ENCODE assay signal across 21 mouse cellular contexts in genomic region chr2:94217481-94217880, GRCm38 (mm10).
"Had no signal": no experiment of that assay in that cellular context is flagged by ENCODE, and none has a peak within 500 bp of the region (broad histone marks: within the 10 kb centered on the region; RNA-seq: fewer than 3 reads in every experiment).

No protein-coding gene starts in this region.

- H3K9ac ChIP-seq: liver, embryonic 14.5 days; lung, embryonic 15.5 days; midbrain, embryonic 12.5 days; neural tube, embryonic 13.5 days; neural tube, embryonic 15.5 days; stomach, embryonic 15.5 days had no signal

- ATAC-seq: lung, postnatal 0 days; midbrain, embryonic 16.5 days had no signal

- H3K4me3 ChIP-seq: lung, embryonic 15.5 days; midbrain, embryonic 10.5 days; midbrain, embryonic 12.5 days; myocyte; neural tube, embryonic 13.5 days; neural tube, embryonic 15.5 days; stomach, embryonic 15.5 days had no signal

- H3K27me3 ChIP-seq: lung, embryonic 15.5 days; midbrain, embryonic 12.5 days; neural tube, embryonic 13.5 days; neural tube, embryonic 15.5 days; stomach, embryonic 15.5 days had no signal

- DNase-seq: lung, adult 2 months; lung, postnatal 4 days; midbrain, embryonic 14.5 days; retina, postnatal 1 day; right cerebral cortex, adult 18-20 months; right cerebral cortex, postnatal 25 days; right cerebral cortex, postnatal 4 days; thymus, adult 2 months; thymus, postnatal 25 days; thymus, postnatal 4 days had no signal

- H3K27ac ChIP-seq: liver, embryonic 14.5 days; lung, embryonic 15.5 days; midbrain, embryonic 10.5 days; midbrain, embryonic 12.5 days; neural tube, embryonic 13.5 days; neural tube, embryonic 15.5 days; stomach, embryonic 15.5 days; stomach, postnatal 0 days had no signal

- H3K36me3 ChIP-seq: lung, embryonic 15.5 days; midbrain, embryonic 10.5 days; midbrain, embryonic 12.5 days; neural tube, embryonic 13.5 days; neural tube, embryonic 15.5 days; stomach, embryonic 15.5 days had no signal

- H3K9me3 ChIP-seq: lung, embryonic 15.5 days; midbrain, embryonic 10.5 days; midbrain, embryonic 12.5 days; neural tube, embryonic 13.5 days; neural tube, embryonic 15.5 days; stomach, embryonic 15.5 days had no signal

- H3K4me2 ChIP-seq: lung, embryonic 15.5 days; midbrain, embryonic 12.5 days; neural tube, embryonic 13.5 days; neural tube, embryonic 15.5 days; stomach, embryonic 15.5 days had no signal

- H3K4me1 ChIP-seq: lung, embryonic 15.5 days; midbrain, embryonic 10.5 days; midbrain, embryonic 12.5 days; neural tube, embryonic 13.5 days; neural tube, embryonic 15.5 days; stomach, embryonic 15.5 days had no signal
